Mouse (Mus musculus) monocyte, adult 5-6 weeks (primary cell): ENCODE results near the gene Src. TPM values are rescaled to one million over a fixed set of nuclear protein-coding genes. Genes with fewer than 3 reads are reported as not detected.
"Not testable (repeated sequence)": the region's sequence is repeated elsewhere in the genome, so short reads cannot be mapped to it uniquely, and the experiment has no call there.

Experiments
- ATAC-seq: fragments of 153-309, 156-312 bp; replicated peaks from 2 replicates; pipeline ENCODE4 v1.8.0; 2017; ENCODE audit warnings: mild to moderate bottlenecking; ENCODE audit not compliant: low TSS enrichment, insufficient number of reproducible peaks, severe bottlenecking, poor library complexity, low FRiP score
- total RNA-seq: library from RNA; stranded (forward); fragments of 200-1000, 200-491, 200-594 nt; gene quantifications from 3 replicates; pipeline ENCODE4 v1.2.3, GENCODE M21; 2017

The Src gene
- total RNA-seq: 0.29 to 0.39 TPM (median 0.32 TPM) in 3 replicates

DNA sequence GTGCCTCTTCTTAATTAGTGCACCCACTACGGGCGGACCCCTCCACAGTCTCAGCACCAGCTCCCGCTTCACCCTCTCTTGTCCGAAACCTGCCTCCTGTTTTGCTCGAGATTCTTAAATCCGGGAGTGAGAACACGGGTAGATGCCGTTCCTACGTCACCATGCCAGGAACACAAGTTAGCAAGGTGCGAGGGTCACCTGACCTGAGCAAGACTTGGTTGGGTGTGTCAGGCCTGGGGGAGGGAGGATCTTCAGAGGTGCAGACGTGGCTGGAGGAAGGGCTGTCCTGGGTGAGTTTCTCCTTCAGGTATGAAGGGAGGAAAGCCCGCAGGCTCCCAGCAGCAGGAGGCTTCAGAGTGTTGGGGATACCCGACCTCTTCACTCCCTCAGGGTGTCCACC is at the start of gene Src:
Gene Src (plus strand): TSS at position 239 of the 400 bp plus-strand sequence.
- ATAC-seq: no peak

DNA sequence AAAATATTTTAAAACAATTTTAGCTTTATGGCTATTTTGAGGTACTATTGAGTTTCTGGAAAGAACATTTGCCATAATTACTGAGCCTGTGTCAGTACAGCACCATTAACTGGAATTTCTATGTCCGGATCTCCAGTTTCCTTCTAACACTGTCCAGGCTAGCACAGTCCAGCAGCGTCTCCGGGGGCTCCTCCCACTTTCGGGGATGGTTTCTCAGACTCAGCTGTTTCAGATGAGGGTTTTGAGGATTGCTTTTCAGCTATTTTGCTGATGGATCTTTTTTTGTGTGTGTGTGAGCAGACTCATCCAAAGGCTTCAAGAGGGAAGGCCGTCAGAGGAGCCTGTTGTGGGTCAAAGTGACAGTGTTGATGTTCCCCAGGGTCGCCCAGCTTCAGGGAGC is 46.5 kb upstream of the Src start:
- ATAC-seq: no peak

GRCm38 (mm10) chr2:157373681-157374080 is 44.6 kb upstream of the Src start:
- no peak for ATAC-seq

GRCm38 (mm10) chr2:157375051-157375450 is 43.2 kb upstream of the Src start:
- no peak for ATAC-seq

DNA sequence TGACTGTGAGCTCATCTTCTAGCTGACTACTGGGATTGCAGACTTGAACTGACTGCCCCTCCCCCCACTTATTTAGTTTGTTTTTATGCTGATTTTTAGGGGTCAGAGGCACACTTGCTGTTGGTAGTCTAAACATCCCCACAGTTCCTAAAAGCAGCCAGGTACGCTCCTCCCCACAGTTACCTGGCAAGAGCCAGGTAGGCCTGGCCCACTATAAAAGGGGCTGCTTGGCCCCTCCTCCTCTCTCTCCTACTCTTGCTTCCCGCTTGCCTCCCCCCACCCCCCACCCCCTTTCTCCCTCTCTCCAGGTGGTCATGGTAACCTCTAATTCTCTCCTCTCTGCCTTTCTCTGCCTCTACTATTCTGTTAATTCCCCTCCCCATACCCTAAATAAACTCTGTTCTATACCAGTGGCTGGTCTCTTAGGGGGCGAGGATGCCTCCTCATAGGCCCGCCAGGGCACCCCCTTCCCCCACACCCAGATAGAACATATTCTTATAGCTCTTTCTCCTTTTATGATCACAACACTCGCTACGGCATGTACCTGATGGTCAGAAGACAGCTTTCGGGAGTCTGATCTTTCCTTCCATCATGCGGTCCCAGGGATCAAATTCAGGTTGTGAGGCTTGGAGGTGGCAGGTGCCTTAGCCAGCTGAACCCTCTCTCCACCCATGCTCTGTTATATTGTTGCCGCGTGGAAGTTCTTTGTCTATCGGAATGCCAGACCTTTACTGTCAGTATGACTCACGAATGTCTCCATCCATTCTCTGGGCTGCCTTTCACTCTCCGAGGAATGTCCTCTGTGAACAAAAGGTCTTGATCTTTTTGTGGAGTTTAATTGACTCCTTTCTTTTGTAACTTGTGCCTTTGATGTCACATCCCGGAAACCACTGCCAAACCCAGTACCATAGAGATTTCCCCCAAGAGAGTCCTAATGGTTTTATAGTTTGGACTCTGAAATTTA is 42.2 kb upstream of the Src start:
- no peak for ATAC-seq

DNA sequence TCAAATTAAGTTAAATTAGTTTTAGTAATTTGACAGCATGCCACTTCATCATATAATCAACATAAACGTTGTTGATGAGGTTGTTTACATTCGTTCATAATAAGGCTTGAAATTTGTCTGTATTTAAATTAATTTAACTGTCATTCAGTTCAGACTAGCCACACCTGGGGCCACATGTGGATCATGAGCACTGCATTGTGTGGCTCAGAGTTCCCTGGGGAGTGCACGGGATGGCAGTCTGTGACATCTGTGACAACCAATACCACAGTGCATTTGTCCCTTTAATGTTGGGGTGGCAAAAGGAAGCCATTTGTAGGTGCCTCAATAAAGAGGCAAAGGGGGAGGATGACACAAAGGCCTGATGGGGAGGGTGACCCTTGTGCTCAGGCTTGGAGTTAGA is 41.2 kb upstream of the Src start:
- no peak for ATAC-seq

DNA sequence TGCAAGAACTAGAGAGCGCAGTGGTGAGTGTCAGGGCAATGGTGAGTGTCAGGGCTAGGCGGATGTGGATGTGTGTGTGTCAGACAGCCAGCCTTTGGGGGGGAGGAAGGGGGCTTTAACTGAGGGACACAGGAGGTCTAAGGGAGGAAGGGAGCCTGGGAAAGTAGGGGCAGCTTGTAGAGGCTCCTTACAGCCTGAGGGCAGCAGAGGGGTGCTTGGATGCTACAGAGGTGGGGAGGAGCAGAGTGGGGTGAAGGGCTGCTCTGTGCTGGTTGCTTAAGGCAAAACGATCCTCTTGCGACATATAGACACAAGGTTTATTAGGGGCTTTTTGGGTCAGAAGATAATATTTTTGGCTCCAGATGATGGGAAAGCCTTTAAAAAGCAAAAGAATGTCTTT is 33.4 kb upstream of the Src start:
- ATAC-seq: no peak

- not testable (repeated sequence) for ATAC-seq
These were observed 29.2 kb upstream of the Src start for GRCm38 (mm10) chr2:157388901-157389590.

DNA sequence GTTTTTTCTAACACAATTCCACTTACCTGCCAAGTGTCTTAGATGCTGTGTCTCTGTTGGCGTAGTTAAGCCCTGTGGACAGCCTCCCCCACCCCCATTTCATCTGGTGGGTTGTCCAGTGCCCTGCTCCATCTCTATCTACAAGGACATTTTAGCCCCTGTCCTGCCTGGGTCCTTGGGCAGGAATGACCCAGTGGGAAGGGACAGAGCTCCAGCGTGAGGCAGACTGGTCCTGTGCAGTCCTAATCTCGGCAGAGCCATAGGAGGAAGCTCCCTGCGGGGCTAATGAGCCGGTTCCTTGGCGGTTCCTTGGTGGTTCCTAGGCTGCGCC is 28.7 kb upstream of the Src start:
- no peak for ATAC-seq

DNA sequence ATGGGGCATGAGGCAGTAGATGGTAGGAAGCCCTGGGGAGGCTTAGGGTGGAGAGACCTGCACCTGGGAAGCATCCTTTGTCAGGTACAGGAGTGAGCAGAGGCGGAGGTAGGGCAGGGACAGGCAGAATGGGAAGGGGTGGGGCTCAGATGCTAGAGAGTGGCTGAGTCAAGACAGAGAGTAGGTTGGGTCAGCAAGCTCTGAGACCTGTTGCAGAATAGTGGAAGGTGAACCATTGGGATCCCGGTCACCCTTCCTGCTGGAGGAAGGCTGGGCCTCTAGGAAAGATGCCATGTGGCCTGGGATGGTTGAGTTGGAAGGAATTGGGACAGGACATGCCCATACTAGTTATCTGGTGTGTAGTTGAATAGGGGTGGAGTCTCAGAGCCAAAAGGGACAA is 25.9 kb upstream of the Src start:
- no peak for ATAC-seq

- ATAC-seq: no peak
These were observed 24.7 kb upstream of the Src start for GRCm38 (mm10) chr2:157393549-157393948.

DNA sequence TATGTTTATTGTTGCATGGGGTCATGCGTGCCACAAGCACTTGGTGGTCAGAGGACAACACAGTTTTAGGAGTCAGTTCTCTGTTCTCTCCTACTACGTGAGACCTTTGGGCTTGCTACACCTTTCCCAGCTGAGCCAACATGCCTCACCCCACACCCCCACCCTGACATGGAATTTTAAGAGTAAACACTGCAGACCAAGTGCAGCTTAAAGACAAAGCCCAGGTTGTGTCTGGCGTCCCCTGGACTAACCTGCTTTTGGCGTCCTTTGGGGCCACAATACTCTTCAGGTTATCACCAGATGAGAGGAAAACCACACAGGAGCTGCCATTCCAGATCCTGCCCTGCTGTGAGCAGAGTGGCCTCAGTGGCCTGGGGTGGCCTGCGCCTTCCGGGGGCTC is 23.4 kb upstream of the Src start:
- ATAC-seq: no peak

- ATAC-seq: no peak
These were observed 22.9 kb upstream of the Src start for GRCm38 (mm10) chr2:157395371-157395770.

DNA sequence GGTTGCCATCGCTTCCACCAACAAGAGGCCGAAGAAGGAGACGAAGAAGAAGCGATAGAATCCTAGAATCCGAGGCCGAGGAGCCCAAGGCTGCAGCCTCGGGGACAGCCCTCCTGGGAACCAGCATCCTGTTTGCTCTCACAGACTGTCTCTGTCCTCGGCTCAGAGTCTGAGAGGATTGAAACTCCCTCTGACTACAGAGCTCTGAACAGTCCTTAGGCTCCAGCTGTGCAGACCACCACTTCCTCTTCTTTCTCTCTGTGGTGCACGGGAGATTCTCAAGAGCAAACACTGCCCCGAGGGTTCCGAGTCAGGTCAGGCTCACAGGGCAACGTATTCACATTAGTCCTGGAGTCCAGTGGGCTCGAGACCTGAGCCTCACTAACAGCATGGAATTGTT is 22.3 kb upstream of the Src start:
- no peak for ATAC-seq

- no peak for ATAC-seq
These were observed 20.9 kb upstream of the Src start for GRCm38 (mm10) chr2:157397376-157397775.

- ATAC-seq: no peak
These were observed 19.7 kb upstream of the Src start for GRCm38 (mm10) chr2:157398539-157398938.

DNA sequence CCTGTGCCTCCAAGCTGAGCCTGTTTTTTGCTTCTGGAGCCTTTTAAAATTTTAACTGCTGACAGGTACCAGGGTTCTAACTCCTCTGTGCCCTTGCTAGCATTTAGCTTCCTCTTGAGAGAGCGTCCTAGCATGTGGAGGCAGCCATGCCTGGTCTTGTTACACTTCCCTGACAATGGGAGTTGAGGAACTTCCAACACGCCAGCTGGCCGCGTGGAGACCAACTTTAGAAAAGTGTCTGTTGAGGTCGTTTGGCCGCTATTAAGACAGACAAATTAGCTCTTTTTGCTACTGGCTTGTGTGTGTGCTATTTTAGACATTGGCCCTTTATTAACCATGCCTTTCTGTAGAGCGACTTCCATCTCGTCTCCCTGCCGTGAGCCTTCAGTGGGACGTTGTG is 18.4 kb upstream of the Src start:
- no peak for ATAC-seq

- ATAC-seq: no peak
These were observed 17.8 kb upstream of the Src start for GRCm38 (mm10) chr2:157400491-157400890.

- no peak for ATAC-seq
These were observed 17.0 kb upstream of the Src start for GRCm38 (mm10) chr2:157401261-157401660.

DNA sequence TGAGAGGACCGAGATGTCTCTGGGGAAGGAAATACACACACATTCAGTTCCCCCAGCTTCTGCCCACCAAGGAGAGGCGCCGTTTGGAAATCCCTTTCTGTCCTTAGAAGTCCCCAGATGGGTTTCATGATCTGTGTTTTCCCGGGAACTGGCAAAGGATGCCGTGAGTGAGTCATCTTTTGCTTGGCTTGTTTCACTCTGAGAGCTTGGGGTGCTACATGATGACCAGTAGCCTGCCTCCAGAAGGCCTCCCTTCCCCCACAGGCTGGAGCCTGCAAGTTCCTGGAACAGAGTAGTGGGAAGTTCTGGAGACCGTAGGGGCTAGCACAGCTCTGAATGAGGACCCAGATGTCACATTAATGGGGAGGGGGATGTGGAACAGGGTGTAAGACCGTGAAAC is 10.6 kb upstream of the Src start:
- no peak for ATAC-seq
